Mouse (Mus musculus): ENCODE measurements around the gene Itpr2. TPM values are rescaled to one million over a fixed set of nuclear protein-coding genes. Genes with fewer than 3 reads are reported as not detected.

The Itpr2 gene
- polyA plus RNA-seq, 1 experiment = 3.6 TPM

GRCm38 (mm10) chr6:146452474-146452873 is 49.5 kb downstream of the Itpr2 start:
- Histone ChIP-seq H3K9ac (ENCODE audit: low read depth, poor library complexity, severe bottlenecking) (no peak overlapping the region), H3K27me3 (ENCODE audit: control insufficient read depth, insufficient read depth, low read length, poor library complexity, severe bottlenecking) (no peaks in the 10 kb centered on the region), H3K4me1 (ENCODE audit: control insufficient read depth, insufficient read depth, low read length) (no peaks in the 10 kb centered on the region), H3K4me3 (ENCODE audit: low read depth, low read length) (no peak overlapping the region), H3K36me3 (ENCODE audit: control insufficient read depth, insufficient read depth, low read length, poor library complexity, severe bottlenecking) (no peaks in the 10 kb centered on the region), H3K9me3 (replicated peaks; ENCODE audit: control insufficient read depth, insufficient read depth, low read length, poor library complexity, severe bottlenecking) (peaks cover 3% of the 10 kb centered on the region; the same call in 1 of the 2 replicates), H3K27ac (ENCODE audit: insufficient read depth, low read length) (no peak overlapping the region)
- TF ChIP-seq CTCF (IDR thresholded peaks at IDR 0.05; ENCODE audit: low read depth, low read length) (no peak), POLR2A (IDR thresholded peaks at IDR 0.05; ENCODE audit: insufficient read depth, low read length) (no peak), EP300 (IDR thresholded peaks at IDR 0.05; ENCODE audit: insufficient read depth, low read depth, low read length) (no peak)

GRCm38 (mm10) chr6:146446032-146446704 is 55.9 kb downstream of the Itpr2 start:
- no peak overlapping the region for H3K9ac ChIP-seq (ENCODE audit: low read depth, poor library complexity, severe bottlenecking)
- no peaks in the 10 kb centered on the region for H3K27me3 ChIP-seq (ENCODE audit: control insufficient read depth, insufficient read depth, low read length, poor library complexity, severe bottlenecking)
- H3K27ac ChIP-seq (ENCODE audit: insufficient read depth, low read length) = no peak overlapping the region
- no peaks in the 10 kb centered on the region for H3K4me1 ChIP-seq (ENCODE audit: control insufficient read depth, insufficient read depth, low read length)
- no peak overlapping the region for H3K4me3 ChIP-seq (ENCODE audit: low read depth, low read length)
- H3K36me3 ChIP-seq (ENCODE audit: control insufficient read depth, insufficient read depth, low read length, poor library complexity, severe bottlenecking) = no peaks in the 10 kb centered on the region
- H3K9me3 ChIP-seq (replicated peaks; ENCODE audit: control insufficient read depth, insufficient read depth, low read length, poor library complexity, severe bottlenecking) = peaks cover 3% of the 10 kb centered on the region; the same call in 1 of the 2 replicates
- TF ChIP-seq EP300 (IDR thresholded peaks at IDR 0.05; ENCODE audit: insufficient read depth, low read depth, low read length) (no peak), POLR2A (IDR thresholded peaks at IDR 0.05; ENCODE audit: insufficient read depth, low read length) (no peak), CTCF (IDR thresholded peaks at IDR 0.05; ENCODE audit: low read depth, low read length) (no peak)

DNA sequence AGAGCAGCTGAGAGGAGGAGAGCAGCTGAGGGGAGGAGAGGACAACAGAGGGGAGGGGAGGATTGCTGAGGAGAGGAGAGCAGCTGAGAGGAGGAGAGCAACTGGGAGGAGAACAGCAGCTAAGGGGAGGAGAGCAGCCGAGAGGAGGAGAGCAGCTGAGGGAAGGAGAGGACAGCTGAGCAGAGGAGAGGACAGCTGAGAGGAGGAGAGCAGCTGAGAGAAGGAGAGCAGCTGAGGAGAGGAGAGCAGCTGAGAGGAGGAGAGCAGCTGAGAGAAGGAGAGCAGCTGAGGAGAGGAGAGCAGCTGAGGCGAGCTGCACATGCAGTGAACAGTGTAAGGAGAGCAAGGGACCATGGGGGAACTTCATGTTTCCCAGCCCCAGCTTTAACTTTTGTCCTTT is 62.2 kb downstream of the Itpr2 start:
- Histone ChIP-seq H3K36me3 (ENCODE audit: control insufficient read depth, insufficient read depth, low read length, poor library complexity, severe bottlenecking) (no peaks in the 10 kb centered on the region), H3K27me3 (ENCODE audit: control insufficient read depth, insufficient read depth, low read length, poor library complexity, severe bottlenecking) (no peaks in the 10 kb centered on the region), H3K9me3 (replicated peaks; ENCODE audit: control insufficient read depth, insufficient read depth, low read length, poor library complexity, severe bottlenecking) (no peaks in the 10 kb centered on the region), H3K27ac (ENCODE audit: insufficient read depth, low read length) (no peak overlapping the region), H3K4me3 (ENCODE audit: low read depth, low read length) (no peak overlapping the region), H3K9ac (ENCODE audit: low read depth, poor library complexity, severe bottlenecking) (no peak overlapping the region), H3K4me1 (ENCODE audit: control insufficient read depth, insufficient read depth, low read length) (no peaks in the 10 kb centered on the region)
- TF ChIP-seq EP300 (IDR thresholded peaks at IDR 0.05; ENCODE audit: insufficient read depth, low read depth, low read length) (no peak), CTCF (IDR thresholded peaks at IDR 0.05; ENCODE audit: low read depth, low read length) (no peak), POLR2A (IDR thresholded peaks at IDR 0.05; ENCODE audit: insufficient read depth, low read length) (no peak)

DNA sequence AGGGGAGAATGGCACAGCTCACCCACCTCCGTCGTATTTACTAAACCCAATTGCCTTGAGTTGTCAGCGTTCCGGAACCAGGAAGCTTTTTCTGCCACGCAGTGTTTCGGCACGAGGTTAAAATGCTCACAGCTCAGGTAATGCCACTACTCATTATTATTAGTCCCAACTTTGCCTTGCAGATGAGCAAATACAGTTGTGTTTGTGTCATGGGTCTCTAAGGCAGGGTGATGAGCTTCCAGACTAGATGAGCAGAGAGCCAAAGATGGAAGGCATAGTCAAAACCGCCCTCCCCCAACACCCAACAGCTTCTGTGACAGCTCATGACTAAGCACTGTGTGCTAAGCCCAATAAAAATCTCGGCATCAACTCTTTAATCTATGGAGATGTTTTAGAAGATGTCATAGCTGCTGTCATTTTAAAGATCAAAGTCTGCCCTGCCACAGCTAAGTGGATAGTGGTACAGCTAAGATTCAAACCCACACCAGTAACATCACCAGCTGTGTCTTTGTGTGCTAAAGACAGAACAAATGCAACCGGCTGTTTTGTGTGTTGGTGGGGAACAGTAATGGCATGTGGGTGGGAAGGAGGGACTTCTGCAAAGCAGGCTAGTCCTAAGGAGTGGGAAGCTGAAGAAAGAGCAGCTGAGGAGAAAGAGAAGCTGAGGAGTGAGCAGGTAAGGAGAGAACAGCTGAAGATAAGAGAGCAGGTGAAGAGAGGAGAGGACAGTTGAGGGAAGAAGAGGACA is 62.8 kb downstream of the Itpr2 start:
- Histone ChIP-seq H3K27ac (ENCODE audit: insufficient read depth, low read length) (no peak overlapping the region), H3K9me3 (replicated peaks; ENCODE audit: control insufficient read depth, insufficient read depth, low read length, poor library complexity, severe bottlenecking) (no peaks in the 10 kb centered on the region), H3K36me3 (ENCODE audit: control insufficient read depth, insufficient read depth, low read length, poor library complexity, severe bottlenecking) (no peaks in the 10 kb centered on the region), H3K4me3 (ENCODE audit: low read depth, low read length) (no peak overlapping the region), H3K27me3 (ENCODE audit: control insufficient read depth, insufficient read depth, low read length, poor library complexity, severe bottlenecking) (no peaks in the 10 kb centered on the region), H3K9ac (ENCODE audit: low read depth, poor library complexity, severe bottlenecking) (no peak overlapping the region), H3K4me1 (ENCODE audit: control insufficient read depth, insufficient read depth, low read length) (no peaks in the 10 kb centered on the region)
- no peak for TF ChIP-seq EP300 (IDR thresholded peaks at IDR 0.05; ENCODE audit: insufficient read depth, low read depth, low read length)
- TF ChIP-seq CTCF (IDR thresholded peaks at IDR 0.05; ENCODE audit: low read depth, low read length) = no peak
- no peak for TF ChIP-seq POLR2A (IDR thresholded peaks at IDR 0.05; ENCODE audit: insufficient read depth, low read length)

DNA sequence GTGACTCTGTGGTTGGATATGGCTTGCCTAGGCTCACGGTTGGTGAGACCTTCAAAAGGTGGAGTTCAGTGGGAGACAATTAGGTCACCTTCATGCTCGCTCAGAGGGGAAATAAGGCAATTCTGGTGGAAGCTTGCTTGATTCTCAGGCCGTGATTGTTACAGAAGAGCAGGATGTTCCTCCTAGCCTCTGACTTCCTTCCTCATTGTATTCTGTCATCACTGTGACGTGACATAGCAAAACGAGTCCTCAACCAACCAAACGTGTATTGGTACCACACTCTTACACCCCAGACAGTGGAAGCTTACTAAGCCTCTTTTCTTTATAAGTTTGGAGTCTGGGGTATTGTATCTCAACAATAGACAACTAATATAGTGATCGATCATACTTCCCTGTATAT is 64.0 kb downstream of the Itpr2 start:
- H3K27ac ChIP-seq (ENCODE audit: insufficient read depth, low read length) = no peak overlapping the region
- H3K27me3 ChIP-seq (ENCODE audit: control insufficient read depth, insufficient read depth, low read length, poor library complexity, severe bottlenecking) = no peaks in the 10 kb centered on the region
- H3K36me3 ChIP-seq (ENCODE audit: control insufficient read depth, insufficient read depth, low read length, poor library complexity, severe bottlenecking) = no peaks in the 10 kb centered on the region
- H3K4me1 ChIP-seq (ENCODE audit: control insufficient read depth, insufficient read depth, low read length) = no peaks in the 10 kb centered on the region
- H3K9ac ChIP-seq (ENCODE audit: low read depth, poor library complexity, severe bottlenecking) = no peak overlapping the region
- no peaks in the 10 kb centered on the region for H3K9me3 ChIP-seq (replicated peaks; ENCODE audit: control insufficient read depth, insufficient read depth, low read length, poor library complexity, severe bottlenecking)
- no peak overlapping the region for H3K4me3 ChIP-seq (ENCODE audit: low read depth, low read length)
- TF ChIP-seq POLR2A (IDR thresholded peaks at IDR 0.05; ENCODE audit: insufficient read depth, low read length) (no peak), EP300 (IDR thresholded peaks at IDR 0.05; ENCODE audit: insufficient read depth, low read depth, low read length) (no peak), CTCF (IDR thresholded peaks at IDR 0.05; ENCODE audit: low read depth, low read length) (no peak)

DNA sequence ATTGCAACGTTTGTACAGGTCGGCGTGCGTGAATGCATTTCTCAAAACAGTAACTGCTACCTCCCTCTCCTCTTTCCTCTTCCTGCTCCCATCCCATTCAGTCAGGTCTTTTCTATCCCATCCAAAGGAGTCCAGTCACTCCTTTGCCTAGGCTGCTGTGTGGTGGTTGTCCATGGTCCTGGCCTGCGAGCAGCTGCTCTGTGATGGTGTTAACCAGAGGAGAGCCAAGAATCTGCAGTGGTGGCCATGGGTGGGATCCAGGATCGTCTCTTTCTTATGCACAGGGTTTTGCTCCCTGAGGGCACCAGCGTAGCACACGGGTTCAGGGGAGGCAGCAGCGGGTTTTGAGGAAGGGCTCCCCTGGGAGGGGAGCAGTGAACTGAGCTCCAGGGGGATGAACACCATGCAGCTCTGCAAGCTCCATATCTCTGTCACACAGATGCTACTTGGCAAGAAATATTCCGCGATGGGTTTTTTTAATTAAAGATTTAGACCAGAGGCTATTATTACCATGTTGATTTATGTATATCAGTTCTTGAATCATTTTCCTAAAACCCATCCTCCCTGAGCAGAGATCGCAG is 65.0 kb downstream of the Itpr2 start:
- Histone ChIP-seq H3K4me1 (ENCODE audit: control insufficient read depth, insufficient read depth, low read length) (no peaks in the 10 kb centered on the region), H3K36me3 (ENCODE audit: control insufficient read depth, insufficient read depth, low read length, poor library complexity, severe bottlenecking) (no peaks in the 10 kb centered on the region), H3K27me3 (ENCODE audit: control insufficient read depth, insufficient read depth, low read length, poor library complexity, severe bottlenecking) (no peaks in the 10 kb centered on the region), H3K27ac (ENCODE audit: insufficient read depth, low read length) (no peak overlapping the region), H3K9ac (ENCODE audit: low read depth, poor library complexity, severe bottlenecking) (no peak overlapping the region), H3K4me3 (ENCODE audit: low read depth, low read length) (no peak overlapping the region), H3K9me3 (replicated peaks; ENCODE audit: control insufficient read depth, insufficient read depth, low read length, poor library complexity, severe bottlenecking) (no peaks in the 10 kb centered on the region)
- TF ChIP-seq EP300 (IDR thresholded peaks at IDR 0.05; ENCODE audit: insufficient read depth, low read depth, low read length) (no peak), CTCF (IDR thresholded peaks at IDR 0.05; ENCODE audit: low read depth, low read length) (no peak), POLR2A (IDR thresholded peaks at IDR 0.05; ENCODE audit: insufficient read depth, low read length) (no peak)
